Mouse (Mus musculus) heart, embryonic 14.5 days (tissue): ENCODE results near the gene Ankrd10. TPM values are rescaled to one million over a fixed set of nuclear protein-coding genes. Genes with fewer than 3 reads are reported as not detected.

Experiments
- ATAC-seq: fragments of 200-750 bp; cut with Nextera tagmentation; 2 replicates; pipeline ENCODE4 v1.8.0; 2017; ENCODE audit warnings: low read depth, moderate TSS enrichment; ENCODE audit not compliant: insufficient number of reproducible peaks, insufficient read depth, low FRiP score
- H3K27ac ChIP-seq, 2 experiments: fragments of 200-500 bp in 1 of 2; fragments of 300-500 bp in 1 of 2; sonication (generic) in 1 of 2; replicated peaks in 1 of 2; 2 replicates each; pipeline ENCODE4 v1.5.1; 2012 to 2014; ENCODE audit warnings: low read depth in 2 of 2, low read length in 2 of 2, control low read depth in 1 of 2, mild to moderate bottlenecking in 1 of 2, mixed read lengths in 1 of 2; ENCODE audit not compliant: control insufficient read depth in 1 of 2, insufficient read depth in 1 of 2
- H3K27me3 ChIP-seq: fragments of 300-500 bp; sonication (generic); 2 replicates; pipeline ENCODE4 v1.6.1; 2014; ENCODE audit warnings: mild to moderate bottlenecking, low read length, control low read depth; ENCODE audit not compliant: control insufficient read depth, insufficient read depth
- H3K36me3 ChIP-seq: fragments of 300-500 bp; sonication (generic); 2 replicates; pipeline ENCODE4 v1.6.1; 2014; ENCODE audit warnings: mild to moderate bottlenecking, control low read depth, low read length, mixed read lengths; ENCODE audit not compliant: control insufficient read depth, insufficient read depth
- H3K4me1 ChIP-seq, 2 experiments: fragments of 200-500 bp in 1 of 2; fragments of 300-500 bp in 1 of 2; sonication (generic) in 1 of 2; 2 replicates each; pipeline ENCODE4 v1.6.1; 2012 to 2014; ENCODE audit warnings: low read length in 2 of 2, control low read depth in 1 of 2, mixed read lengths in 1 of 2; ENCODE audit not compliant: control insufficient read depth in 2 of 2, insufficient read depth in 2 of 2
- H3K4me2 ChIP-seq: fragments of 300-500 bp; sonication (generic); 2 replicates; pipeline ENCODE4 v1.6.1; 2014; ENCODE audit warnings: mild to moderate bottlenecking, low read length
- H3K4me3 ChIP-seq, 2 experiments: fragments of 200-500 bp in 1 of 2; fragments of 300-500 bp in 1 of 2; sonication (generic) in 1 of 2; 2 replicates each; pipeline ENCODE4 v1.5.1; 2012 to 2014; ENCODE audit warnings: low read length in 2 of 2, mild to moderate bottlenecking in 2 of 2, control low read depth in 1 of 2, low read depth in 1 of 2, moderate library complexity in 1 of 2; ENCODE audit not compliant: control insufficient read depth in 1 of 2, insufficient read depth in 1 of 2
- H3K9ac ChIP-seq: fragments of 300-500 bp; sonication (generic); 2 replicates; pipeline ENCODE4 v1.6.1; 2014; ENCODE audit warnings: mild to moderate bottlenecking, low read length
- H3K9me3 ChIP-seq: fragments of 300-500 bp; sonication (generic); 2 replicates; pipeline ENCODE4 v1.6.1; 2016; ENCODE audit warnings: low read length, control low read depth; ENCODE audit not compliant: control insufficient read depth
- WGBS: fragments of 180-500 bp; shearing (Covaris S2); extraction: QIAGEN DNeasy Blood & Tissue Kit; methylation state at CpG from one replicate; pipeline ENCODE4 v1.1.7; 2014; 5-methylcytosine and 5-hydroxymethylcytosine counted together
- polyA plus RNA-seq: library from polyadenylated mRNA; unstranded; fragments of >200 nt; fragmentation: Nextera tagmentation; extraction: Ambion mirVana; gene quantifications from 2 replicates; pipeline ENCODE4 v1.2.1, GENCODE M21; 2014

Gene Ankrd10
- polyA plus RNA-seq, 1 experiment from 2014 or later: 69.1 TPM

GRCm38 (mm10) chr8:11614126-11614835 is 21.3 kb downstream of the Ankrd10 start:
- Histone ChIP-seq H3K4me1 (no peaks in the 10 kb centered on the region), H3K27ac (no peak overlapping the region), H3K4me2 (no peak overlapping the region), H3K4me3 (no peak overlapping the region), H3K9me3 (no peaks in the 10 kb centered on the region), H3K9ac (no peak overlapping the region), H3K36me3 (peaks cover 96% of the 10 kb centered on the region), H3K27me3 (no peaks in the 10 kb centered on the region)
- WGBS: 73% methylated on average over 6 of the region's 6 CpGs
- ATAC-seq: no peak

- WGBS: 95% methylated on average over 9 of the region's 9 CpGs
- ATAC-seq: no peak
- no peak overlapping the region for H3K4me2 ChIP-seq
- no peaks in the 10 kb centered on the region for H3K4me1 ChIP-seq
- peaks cover 51% of the 10 kb centered on the region for H3K36me3 ChIP-seq
- H3K4me3 ChIP-seq: no peak overlapping the region
- 0 out of 2 replicates have a peak, but pooled peaks cover 3% of the 10 kb centered on the region for H3K9me3 ChIP-seq
- H3K27me3 ChIP-seq: no peaks in the 10 kb centered on the region
- H3K27ac ChIP-seq: no peak overlapping the region
- no peak overlapping the region for H3K9ac ChIP-seq
Observed at GRCm38 (mm10) chr8:11608848-11609247, 26.7 kb downstream of the Ankrd10 start.

- Histone ChIP-seq H3K4me3 (no peak overlapping the region), H3K36me3 (no peaks in the 10 kb centered on the region), H3K27ac (no peak overlapping the region), H3K9me3 (no peaks in the 10 kb centered on the region), H3K9ac (no peak overlapping the region), H3K4me2 (no peak overlapping the region), H3K4me1 (no peaks in the 10 kb centered on the region), H3K27me3 (no peaks in the 10 kb centered on the region)
- ATAC-seq: no peak
- 39% methylated on average over 14 of the region's 14 CpGs for WGBS
Observed at GRCm38 (mm10) chr8:11602006-11602680, 33.4 kb downstream of the Ankrd10 start.

GRCm38 (mm10) chr8:11600301-11600951 is 35.1 kb downstream of the Ankrd10 start:
- ATAC-seq: no peak
- Histone ChIP-seq H3K9me3 (no peaks in the 10 kb centered on the region), H3K9ac (no peak overlapping the region), H3K4me2 (no peak overlapping the region), H3K27me3 (no peaks in the 10 kb centered on the region), H3K4me3 (no peak overlapping the region), H3K27ac (no peak overlapping the region), H3K4me1 (no peaks in the 10 kb centered on the region), H3K36me3 (no peaks in the 10 kb centered on the region)
- WGBS: 81% methylated on average over 5 of the region's 5 CpGs

GRCm38 (mm10) chr8:11593222-11593884 is 42.2 kb downstream of the Ankrd10 start:
- Histone ChIP-seq H3K36me3 (no peaks in the 10 kb centered on the region), H3K27ac (no peak overlapping the region), H3K9me3 (no peaks in the 10 kb centered on the region), H3K27me3 (no peaks in the 10 kb centered on the region), H3K4me3 (no peak overlapping the region), H3K9ac (no peak overlapping the region), H3K4me2 (no peak overlapping the region), H3K4me1 (peaks cover 9 to 11% of the 10 kb centered on the region in 2 experiments)
- 47% methylated on average over 12 of the region's 12 CpGs for WGBS
- ATAC-seq: peak; percentile 45; the same call in 1 of the 2 replicates

GRCm38 (mm10) chr8:11592296-11592695 is 43.3 kb downstream of the Ankrd10 start:
- 32% methylated on average over 13 of the region's 13 CpGs for WGBS
- H3K9ac ChIP-seq: peak overlapping the region; percentile 17; the same call in 1 of the 2 replicates
- no peaks in the 10 kb centered on the region for H3K36me3 ChIP-seq
- H3K27ac ChIP-seq: no peak overlapping the region
- peaks cover 9 to 11% of the 10 kb centered on the region in 2 experiments for H3K4me1 ChIP-seq
- H3K4me3 ChIP-seq: no peak overlapping the region
- H3K4me2 ChIP-seq: no peak overlapping the region
- ATAC-seq: no peak; the same call in 1 of the 2 replicates
- H3K27me3 ChIP-seq: no peaks in the 10 kb centered on the region
- no peaks in the 10 kb centered on the region for H3K9me3 ChIP-seq

- WGBS: 78% methylated on average over 4 of the region's 4 CpGs
- ATAC-seq: no peak
- H3K36me3 ChIP-seq: no peaks in the 10 kb centered on the region
- peak overlapping the region; percentile 17; the same call in 1 of the 2 replicates for H3K9ac ChIP-seq
- no peak overlapping the region for H3K4me3 ChIP-seq
- H3K4me1 ChIP-seq: peaks cover 9 to 11% of the 10 kb centered on the region in 2 experiments
- H3K4me2 ChIP-seq: no peak overlapping the region
- no peak overlapping the region for H3K27ac ChIP-seq
- H3K9me3 ChIP-seq: no peaks in the 10 kb centered on the region
- no peaks in the 10 kb centered on the region for H3K27me3 ChIP-seq
Observed at GRCm38 (mm10) chr8:11591837-11592236, 43.7 kb downstream of the Ankrd10 start.
